Mouse (Mus musculus): ENCODE data around the gene Pam. TPM values are rescaled to one million over a fixed set of nuclear protein-coding genes. Genes with fewer than 3 reads are reported as not detected.

The Pam gene
- total and polyA plus RNA-seq, 3 experiments = 262 to 733 (median 484) TPM

DNA sequence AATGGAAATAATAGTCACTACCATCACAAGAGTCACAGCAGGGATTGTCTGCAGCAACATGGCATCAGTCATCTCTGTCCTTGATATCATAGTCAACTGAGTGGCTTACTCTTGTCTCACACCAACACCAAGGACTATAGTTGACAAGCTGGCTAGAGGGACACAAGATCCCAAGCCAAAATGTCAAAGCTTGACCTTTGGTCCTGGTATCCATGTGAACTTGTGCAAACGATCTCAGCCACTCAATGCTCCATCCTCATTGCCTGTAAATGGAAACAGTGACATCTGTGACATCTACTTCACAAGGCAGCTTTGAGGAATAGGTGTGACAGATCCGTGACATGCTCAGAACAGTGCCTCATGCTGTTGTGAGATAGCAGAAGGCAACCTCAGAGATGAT is 15.0 kb downstream of the Pam start:
- peak; percentile 61 for DNase-seq

DNA sequence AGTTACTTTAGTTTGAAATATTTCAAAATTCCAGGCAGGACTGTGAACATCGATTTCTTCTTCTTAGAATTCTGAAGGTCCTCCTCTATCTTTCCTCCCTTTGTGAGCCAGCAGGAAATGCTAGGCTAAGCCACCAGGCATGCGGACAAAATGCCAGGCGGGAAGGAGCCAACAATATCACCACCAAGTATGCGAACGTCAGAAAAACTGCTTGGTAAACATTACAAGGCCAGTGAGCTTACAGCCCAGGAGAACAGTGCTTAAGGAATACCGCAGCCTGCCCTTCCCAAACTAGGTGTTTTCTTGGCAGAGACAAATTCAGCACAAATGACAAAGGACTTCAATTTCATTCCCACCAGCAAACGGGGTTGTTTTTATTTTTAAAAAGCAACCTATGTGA is 15.8 kb downstream of the Pam start:
- no peak for DNase-seq

DNA sequence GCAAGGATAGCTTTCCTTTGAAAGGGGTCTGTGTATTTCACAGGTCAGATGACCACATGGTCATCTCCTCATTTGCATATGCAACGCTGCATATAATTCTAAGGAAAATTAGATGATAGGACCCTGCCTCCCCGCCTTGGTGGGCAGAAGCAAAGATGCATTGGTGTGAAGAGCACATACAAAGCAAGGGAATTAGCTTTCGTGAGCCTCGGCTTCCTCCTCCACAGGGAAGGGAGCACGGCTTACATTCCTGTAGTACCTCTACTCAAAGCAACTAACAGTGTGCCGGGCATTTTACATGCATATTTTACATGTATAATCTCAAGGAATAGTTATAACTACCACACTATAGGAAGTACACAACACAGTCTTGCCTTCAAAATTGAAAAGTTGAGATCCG is 16.7 kb downstream of the Pam start:
- DNase-seq = no peak

DNA sequence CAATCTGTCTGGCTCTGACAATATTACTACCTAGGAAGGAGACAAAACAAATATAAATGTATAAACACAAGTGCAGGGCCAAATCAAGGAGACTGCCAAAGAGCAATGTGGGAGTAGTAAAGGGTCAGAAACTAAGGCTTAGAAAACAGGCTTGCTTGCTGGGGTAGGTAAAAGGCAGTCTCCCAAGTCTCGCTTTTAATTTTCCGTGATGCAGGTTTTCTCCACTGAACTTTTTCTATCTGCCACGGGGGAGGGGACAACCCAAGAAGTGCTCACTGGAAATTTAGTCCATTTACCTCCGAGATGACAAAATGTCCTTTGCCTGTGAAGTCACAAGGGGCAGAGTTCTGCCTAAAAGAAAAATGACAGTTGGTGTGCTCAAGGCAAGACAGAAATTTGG is 21.6 kb downstream of the Pam start:
- DNase-seq = no peak

DNA sequence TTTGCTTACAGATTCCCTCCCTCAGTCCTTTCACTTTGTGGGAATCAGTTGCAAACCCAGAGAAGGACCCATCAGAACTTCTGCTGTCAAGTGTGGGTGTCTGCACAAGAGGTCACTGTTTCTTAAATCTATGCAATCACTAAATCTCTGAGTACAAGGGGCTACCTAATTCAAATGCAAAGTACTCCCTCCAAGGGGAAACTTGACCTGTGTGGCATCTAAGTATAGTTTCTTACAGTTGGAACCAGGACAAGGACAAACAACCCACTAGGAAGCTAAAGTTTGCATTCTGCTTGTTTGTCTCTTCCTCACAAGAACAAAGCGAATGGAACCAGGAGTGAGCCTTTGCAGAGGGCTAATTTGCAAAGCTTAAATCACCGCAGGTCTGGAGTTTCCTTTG is 22.3 kb downstream of the Pam start:
- no peak for DNase-seq

DNA sequence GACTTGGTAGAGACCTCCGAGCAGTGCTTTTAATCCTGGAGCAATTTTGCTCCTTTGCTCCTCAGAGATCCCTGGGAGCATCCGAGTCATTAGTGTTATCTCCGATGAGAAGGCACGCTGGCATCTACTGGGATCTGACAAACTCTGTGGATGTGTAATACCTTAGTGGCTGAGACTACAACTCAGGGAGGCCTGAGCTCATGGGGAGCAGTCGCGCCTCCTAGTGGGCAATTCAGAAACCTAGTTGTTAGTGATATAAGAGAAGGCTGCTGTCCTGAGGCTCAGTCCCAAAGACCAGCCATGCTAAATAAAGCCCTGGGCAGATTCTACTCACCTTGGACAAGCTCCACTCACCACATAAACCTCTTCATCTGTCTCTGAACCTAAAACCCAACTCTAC is 23.4 kb downstream of the Pam start:
- DNase-seq = peak; percentile 83

DNA sequence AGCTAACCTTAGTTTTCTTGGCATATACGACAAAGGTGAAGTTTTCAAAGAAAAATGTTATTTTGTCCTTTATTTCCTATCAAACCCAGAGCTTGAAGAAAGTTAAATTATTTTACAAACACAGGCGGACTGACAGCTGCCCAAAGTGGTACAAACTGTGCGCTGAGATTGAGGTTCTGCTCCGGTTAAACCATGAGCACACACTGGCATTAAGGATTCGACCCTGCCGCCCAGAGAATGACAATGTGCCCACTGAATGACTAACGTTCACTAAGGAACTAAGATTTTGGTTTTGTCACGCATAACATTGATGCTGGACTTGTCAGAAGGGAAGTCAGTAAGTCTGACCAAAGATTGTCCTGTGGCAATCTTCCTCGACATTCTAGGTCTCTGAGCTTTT is 24.0 kb downstream of the Pam start:
- DNase-seq = no peak

DNA sequence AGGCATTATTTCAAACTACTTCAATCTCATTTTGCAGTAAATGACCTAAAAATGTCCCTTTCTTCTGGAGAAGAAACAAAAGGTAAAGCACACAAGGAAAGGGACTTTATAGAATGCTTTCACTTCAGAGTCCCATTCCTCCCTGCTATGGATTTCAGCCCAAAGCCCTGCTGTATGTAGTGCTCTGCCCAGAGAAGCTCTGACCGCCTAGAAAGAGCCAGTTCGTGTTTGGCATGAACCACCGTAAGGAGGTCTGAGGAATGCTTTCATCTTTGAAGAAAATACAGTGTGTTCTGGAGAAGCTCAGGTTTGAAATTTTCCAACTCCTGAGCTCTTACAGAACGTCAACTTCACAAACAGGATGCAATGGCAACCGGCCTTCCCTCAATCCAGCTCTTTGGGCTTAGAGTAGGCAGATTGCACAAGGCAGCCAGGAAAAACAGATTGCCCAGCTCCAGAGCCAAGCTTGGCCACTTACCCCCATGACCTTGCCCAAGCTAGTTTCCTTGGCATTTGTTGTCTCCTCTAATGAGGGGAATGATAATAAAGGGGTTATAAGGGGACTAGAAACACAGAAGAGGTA is 24.6 kb downstream of the Pam start:
- DNase-seq = peak; percentile 69

DNA sequence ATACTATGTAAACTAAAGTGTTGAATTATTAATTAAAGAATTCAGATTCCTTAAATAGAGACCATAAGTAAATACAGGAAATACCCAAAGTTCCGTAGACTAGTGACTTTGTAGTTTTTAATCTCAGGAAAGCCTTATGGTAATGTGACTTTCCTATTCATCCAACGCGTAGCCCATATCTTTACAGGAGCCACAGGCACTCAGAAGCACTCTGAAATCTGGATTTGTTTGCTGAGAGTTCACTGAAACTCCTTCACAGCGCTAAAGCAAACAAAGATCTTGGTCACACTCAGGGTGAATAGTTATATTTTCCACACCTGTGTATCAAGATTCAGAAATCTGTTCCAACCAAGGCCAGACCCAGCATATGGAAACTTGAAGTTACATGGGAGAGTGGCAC is 27.3 kb downstream of the Pam start:
- DNase-seq = no peak

DNA sequence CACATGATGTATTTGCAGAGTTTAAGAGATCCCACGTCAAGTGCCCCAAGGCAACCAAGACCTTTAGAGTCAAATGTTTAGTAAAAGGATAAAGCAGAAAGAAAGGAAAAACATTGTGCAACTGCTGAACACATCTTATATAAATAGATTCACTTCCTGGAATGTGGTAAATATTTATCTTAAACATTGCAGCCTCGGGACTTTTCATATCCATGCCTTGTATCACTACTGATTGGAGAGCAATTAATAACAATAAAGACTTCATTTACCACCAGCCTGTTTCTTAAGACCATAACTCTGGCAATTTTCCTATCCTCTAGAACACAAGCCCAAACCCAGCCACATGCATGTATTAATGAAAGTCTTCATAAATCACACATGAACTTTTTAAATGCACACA is 33.4 kb downstream of the Pam start:
- no peak for DNase-seq

DNA sequence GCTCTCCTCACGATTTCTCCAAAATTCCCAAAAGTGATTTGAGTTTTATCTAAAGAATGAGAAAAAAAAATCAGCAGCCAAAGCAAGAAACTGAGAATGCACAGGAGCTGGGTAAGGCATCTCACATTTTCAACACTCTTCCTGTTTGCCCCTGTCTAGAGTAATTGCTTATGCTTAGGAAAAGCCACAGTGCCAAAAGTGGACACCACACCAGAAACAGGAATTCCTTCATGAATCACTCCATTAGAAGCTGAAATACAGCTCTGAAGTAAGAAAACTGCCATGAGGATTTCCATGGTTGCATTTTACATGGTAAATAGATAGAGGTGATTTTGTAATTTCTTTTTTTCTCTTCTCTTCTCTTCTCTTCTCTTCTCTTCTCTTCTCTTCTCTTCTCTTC is 36.0 kb downstream of the Pam start:
- DNase-seq = no peak

DNA sequence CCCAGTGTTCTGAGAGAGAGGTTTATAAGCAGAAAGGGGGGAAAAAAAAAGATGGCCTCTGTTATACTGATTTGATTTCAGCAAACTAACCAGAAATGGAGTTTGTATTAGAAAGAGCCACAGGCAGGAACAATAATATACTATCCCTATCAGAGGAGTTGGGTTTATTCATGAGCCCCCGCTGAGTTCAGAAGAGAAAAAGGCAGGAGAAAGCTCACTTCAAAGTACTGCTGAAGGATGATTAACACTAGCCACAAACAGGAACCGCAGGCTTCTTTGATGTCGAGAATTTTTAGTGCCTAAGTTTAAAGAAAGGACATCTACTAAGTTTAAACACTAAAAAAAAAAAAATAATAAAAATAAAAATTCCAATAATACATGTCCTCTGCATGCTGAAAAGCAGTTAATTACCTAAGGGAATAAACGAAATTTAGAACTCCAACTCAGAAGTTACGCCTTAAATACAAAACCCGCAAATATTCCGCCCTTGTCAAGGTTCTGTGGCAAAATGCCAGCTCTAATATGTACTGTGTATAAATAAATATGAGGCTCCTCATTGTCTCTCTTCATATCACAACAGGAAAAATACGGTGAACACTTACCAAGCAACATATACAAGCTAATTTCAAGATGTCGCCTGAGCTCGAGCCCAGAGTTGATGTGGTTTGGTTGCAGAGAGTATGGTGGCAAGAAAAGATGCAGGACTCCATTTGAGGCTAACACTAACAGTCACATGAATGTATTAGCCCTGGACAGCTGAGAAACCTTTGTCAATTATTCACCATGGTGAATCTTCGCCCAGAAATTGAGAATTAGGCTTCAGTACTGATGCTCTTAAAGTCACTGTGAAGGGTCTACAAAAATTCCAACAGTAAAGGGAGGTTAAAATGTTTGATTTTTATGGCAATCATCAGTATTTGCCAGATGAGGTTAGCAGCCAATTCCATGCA is 38.2 kb downstream of the Pam start:
- DNase-seq = no peak

DNA sequence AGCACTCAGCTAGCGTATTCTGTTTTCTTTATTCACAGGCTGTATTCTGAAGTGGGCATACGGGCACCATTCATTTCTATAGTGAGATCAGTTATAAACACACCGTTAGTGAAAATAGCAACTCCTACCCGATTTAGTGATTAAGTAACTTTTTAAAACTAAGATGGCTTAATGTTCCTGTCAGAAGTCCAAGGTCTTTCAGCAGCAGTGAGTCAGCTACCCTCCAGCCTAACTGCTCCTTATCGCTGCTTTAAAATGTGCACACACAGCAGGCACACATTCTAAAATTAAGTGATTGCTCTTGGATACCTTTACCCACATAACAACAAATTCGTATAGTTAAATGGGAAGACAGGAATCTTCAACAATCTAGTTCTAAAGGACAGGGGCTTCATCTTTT is 39.2 kb downstream of the Pam start:
- peak; percentile 70 for DNase-seq

DNA sequence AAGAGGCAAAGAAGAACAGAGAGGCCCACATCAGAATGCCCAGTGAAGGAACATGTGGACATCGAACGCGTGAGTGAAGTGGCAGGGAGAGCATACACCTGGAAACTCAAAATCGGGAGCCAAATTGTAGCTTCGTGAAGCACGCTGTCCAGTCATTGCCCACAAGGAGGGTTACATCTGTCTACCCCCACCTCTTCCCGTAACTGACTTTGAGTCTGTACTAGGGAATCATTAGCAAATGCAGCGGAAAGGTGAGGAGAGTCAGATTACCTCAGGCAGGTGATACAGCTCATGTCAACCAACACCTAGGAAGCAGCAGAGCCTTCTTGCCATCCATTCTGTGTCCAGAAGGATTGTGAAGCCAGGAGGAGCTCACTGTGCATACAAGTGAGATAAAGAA is 39.9 kb downstream of the Pam start:
- DNase-seq = no peak

DNA sequence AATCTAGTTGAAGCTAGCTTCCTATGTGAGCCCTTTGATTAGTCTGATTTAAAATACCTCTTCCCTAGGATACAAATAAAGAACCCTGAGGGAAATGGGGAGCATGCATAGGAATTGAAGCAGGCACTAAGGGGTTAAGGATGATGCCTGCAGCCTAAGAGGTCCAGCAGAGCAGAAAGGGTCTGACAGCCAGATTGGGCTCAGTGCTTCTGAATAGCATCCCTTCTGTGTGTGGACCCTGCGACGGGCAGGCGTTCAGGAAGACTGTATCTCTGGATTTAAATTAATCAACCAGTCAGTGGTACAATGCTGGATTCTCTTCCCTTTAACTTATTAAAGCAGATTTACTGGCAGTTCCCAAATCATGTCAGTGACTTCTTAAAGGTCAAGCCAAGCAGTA is 41.5 kb downstream of the Pam start:
- no peak for DNase-seq

DNA sequence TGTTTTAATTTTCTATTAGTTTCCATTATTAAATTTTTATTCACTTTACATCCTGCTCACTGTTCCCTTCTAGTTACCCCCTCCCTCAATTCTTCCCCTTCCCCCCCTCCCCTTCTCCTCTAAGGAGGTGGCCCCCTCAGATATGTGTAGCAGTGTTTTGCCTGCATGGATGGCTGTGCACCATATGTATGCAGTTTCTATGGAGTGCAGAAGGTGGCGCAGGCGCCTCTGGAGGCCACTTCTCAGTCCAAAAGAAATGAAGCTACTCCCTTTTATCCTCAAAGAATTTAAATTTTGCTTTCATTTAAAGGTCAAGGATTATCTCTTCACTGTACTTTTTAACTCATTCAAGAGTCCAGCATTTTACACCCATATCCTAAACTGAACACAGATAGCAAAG is 42.0 kb downstream of the Pam start:
- peak; percentile 57 for DNase-seq

DNA sequence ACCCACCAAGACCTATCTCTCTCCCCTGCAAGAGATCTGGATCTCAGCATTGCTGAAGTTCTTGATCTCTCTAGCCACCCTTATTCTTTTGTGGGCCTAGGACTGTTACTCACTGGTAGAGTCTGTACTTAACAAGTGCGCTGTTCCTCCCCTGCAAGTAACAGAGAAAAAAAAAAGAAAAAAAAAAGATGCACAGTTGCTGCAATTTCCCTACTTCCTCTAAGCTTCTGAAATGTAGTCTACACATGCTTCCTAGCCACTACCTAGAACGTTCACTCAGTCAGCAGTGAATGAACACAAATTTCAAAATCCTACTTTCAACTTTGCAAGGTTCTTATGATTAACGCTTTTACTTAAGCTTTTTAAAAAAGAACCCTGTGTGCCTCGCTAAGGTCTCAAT is 42.7 kb downstream of the Pam start:
- no peak for DNase-seq

DNA sequence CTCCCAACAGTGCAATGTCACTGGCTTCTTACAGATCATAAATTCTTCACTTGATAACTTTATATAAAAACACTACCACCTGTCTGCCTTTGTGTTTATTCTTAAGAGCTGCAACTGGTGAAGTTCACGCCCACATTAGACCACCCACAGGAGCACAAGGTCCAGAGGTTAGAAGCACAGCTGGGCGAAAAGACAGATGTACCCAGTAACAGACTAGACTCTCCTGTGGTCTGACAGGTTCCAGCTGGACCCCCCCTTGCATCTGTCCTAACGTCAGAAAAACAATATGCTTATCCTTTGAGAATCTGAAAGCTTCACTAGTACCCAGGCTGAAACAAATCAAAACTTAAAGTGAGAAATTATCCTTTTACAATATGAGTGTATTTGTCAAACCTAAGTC is 44.4 kb downstream of the Pam start:
- no peak for DNase-seq

DNA sequence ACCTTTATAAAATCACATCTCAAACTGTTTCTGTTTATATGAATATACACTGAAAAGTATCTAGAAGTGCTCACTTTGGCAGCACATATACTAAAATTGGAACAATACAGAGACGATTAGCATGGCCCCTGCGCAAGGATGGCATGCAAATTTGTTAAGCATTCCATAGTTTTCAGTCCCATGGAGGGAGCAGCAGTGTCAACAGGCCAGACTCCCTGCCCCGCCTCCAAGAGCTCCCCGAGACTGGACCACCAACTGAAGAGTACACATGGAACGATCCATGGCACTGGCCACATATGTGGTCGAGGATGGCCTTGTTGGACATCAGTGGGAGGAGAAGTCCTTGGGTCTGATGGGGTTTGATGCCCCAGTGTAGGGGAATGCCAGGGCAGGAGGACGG is 45.7 kb downstream of the Pam start:
- DNase-seq = peak; percentile 23

DNA sequence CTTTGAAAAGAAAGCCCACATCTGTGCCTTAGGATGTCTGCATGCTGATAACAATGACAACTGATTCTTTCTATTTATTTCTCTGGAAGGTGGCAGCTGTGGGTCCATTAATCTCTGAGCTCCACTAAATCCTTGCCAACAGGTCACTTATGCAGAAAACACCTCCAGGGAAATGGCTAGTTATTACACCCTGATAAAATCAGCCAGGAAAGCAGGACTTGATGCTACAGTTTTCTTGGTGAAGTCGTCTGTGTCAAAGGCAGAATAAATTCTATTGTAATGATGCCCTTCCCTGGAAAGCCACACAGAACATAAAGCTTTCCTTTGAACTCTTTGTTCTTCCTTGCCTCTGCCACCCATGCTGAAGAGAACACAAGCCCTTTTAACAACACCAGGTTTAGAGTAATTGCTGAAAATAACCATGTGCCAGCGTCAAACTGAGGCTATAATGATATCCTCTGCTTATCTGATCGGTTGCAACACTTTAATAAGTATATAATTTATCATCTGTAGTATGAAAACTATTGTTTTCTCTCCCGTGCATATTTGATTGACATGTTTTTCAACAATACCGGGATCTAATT is 47.1 kb downstream of the Pam start:
- no peak for DNase-seq

DNA sequence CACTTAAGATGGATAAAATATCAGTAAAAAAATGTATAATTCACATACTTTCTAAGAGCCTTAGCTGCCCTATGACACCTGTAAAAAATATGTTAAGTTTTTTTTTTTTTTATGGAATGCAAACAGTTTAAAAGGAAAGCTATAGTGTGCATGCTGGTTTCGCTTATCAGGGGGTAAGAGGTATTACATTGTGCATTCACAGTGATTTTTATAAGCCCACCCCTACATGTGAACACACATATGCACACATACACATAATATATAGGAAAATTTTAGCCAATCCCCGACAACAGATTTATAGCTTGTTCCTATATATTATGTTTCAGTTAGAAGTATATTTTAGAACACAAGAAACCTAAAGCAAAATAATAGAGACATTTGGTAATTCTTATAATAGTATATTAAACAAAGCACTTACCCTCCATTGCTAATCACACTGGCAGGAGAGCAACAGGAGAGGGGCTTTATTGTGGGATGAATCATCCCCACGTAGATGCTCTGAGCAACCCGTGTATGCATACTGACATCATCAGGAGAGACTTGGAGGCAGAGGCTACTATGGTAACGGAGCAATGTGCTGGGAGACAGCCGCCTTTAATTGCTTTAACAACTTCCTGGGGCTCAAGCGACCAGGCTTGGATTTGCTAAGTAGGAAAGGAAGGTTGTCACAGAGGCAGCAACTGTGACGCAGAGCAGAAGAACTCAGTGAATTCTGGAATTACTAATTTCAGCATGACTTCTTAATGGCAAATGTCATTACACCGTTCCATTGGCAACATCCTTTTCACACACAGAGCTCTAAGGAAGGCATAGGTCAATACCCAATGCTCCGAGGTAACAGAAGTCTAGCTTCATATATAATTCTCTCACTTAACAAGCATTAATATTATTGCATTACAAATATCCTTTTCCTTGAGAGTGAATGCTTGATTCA is 47.9 kb downstream of the Pam start:
- DNase-seq = peak; percentile 33

DNA sequence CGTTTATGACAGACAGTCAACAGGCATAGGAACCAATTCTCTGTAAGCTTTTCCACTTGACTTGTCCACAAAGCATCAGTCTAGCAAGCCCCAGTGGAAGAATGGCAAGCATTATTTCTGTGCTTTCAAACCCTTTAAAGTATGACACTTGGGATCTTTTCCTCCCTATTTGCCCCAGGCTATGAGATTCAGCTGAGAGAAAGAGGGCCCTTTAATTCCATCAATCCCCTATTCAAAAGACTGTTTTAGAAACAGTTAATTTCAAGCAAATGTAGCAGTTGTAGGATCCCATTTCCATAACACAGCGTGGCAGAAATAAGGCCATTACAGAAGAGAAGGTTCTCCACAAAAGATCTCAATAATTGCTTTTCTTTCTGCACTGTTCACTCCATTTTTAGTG is 53.0 kb downstream of the Pam start:
- DNase-seq = no peak

Measured in adrenal gland, adult 2 months (tissue).